Mouse (Mus musculus) testis, adult 2 months (tissue): Measurements from ENCODE around the gene Kifc1.
"Not testable (repeated sequence)": the region's sequence is repeated elsewhere in the genome, so short reads cannot be mapped to it uniquely, and the experiment has no call there.

Experiments used
- CTCF ChIP-seq: fragments of 200-500 bp; IDR thresholded peaks from 2 replicates; pipeline ENCODE4 v1.5.1; 2012; ENCODE audit warnings: low read depth, mild to moderate bottlenecking, inconsistent platforms, low read length, moderate library complexity; ENCODE audit not compliant: control insufficient read depth, insufficient read depth, insufficient replicate concordance
- POLR2A ChIP-seq: fragments of 200-500 bp; IDR thresholded peaks from 2 replicates; pipeline ENCODE4 v1.6.1; 2012; ENCODE audit warnings: low read depth, mild to moderate bottlenecking, inconsistent platforms, low read length, moderate library complexity; ENCODE audit not compliant: control insufficient read depth

GRCm38 (mm10) chr17:33873537-33873936 lies 16.9 kb downstream of the Kifc1 start, which contains the start of gene Gm7029:
- TF ChIP-seq CTCF, POLR2A: not testable (repeated sequence)
